Mouse (Mus musculus): Measurements from ENCODE around the gene Meltf. TPM values are rescaled to one million over a fixed set of nuclear protein-coding genes. Genes with fewer than 3 reads are reported as not detected.
A peak's percentile ranks its signal among the peaks of the same experiment; 100 is the strongest.
"Not testable (repeated sequence)": the region's sequence is repeated elsewhere in the genome, so short reads cannot be mapped to it uniquely, and the experiment has no call there.

The Meltf gene
- total RNA-seq, 2 experiments from 2014 or later, result 0.04 TPM; not detected in 1

GRCm38 (mm10) chr16:31931330-31931729, 52.7 kb downstream of the Meltf start:
- intact Hi-C loops (cut with DNase I; ENCODE audit: low total_unique reads), result no loop called here
- no peak for DNase-seq

DNA sequence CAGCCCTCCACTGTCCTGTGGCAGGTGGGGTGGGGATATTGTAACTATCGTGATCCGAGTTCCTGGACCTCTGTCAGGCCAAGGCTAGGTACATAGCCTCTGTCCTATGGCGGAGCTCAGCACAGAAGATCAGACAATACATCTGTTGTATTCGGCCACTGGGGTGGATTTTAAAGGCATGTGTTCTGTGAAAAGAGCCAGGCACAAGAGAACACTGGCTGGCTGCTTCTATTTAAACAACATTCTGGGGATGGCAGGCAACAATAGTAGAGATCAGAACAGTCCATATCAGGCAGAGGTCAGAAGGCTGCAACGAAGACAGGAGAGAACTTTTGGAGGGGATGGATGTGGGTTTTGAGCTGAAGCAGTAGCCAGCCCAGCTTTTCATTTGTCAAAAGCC, 53.6 kb downstream of the Meltf start:
- intact Hi-C loops (cut with DNase I; ENCODE audit: low total_unique reads), result no loop called here
- no peak for DNase-seq

DNA sequence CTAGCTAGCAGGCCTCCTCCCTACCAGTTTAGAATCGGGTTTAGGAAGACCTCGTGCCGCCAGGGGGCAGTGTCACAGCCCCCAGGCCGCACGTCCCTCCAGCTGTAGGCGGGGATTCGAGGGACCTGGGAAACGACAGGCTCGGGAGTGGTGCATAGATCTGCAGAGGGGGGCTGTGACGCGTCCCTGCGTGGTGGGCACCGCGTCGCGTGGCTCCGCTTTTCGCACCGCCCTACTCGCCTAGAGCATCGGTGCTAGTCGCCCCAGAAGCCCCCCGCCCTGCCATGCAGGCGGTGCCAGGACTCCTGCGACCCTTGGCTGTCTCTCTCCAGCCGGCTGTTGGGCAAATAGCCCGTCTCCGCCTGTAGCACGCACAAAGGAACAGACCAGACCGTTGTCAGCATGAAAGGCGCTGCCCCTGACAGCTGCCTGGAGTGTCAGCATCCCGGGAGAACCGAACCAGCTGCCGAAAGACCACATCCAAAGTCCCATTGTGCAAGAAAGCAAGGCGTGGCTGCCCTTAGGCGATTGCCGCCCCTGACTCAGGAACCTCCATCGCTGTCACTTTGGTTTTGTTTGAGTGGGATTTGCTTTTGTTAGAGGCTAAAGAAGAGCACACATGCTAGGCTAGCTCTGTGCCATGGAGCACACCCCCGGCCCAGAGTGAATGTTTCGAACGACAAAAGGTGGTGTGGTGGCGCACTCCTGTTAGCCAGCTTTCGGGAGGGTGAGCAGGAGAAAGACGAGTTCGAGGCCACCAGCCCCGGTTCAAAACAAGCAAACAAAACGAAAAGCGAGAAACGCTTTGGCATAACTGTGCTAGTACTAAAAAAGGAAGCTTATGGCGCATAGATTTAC, 54.5 kb downstream of the Meltf start:
- DNase-seq, result peak; percentile 91
- intact Hi-C loops (cut with DNase I; ENCODE audit: low total_unique reads), result no loop called here

GRCm38 (mm10) chr16:31933751-31934549, 55.3 kb downstream of the Meltf start, which contains the start of gene Pigz:
Gene Pigz (plus strand): TSS chr16:31933851.
- intact Hi-C loops (cut with DNase I; ENCODE audit: low total_unique reads), result no loop called here
- peak; percentile 81 for DNase-seq

DNA sequence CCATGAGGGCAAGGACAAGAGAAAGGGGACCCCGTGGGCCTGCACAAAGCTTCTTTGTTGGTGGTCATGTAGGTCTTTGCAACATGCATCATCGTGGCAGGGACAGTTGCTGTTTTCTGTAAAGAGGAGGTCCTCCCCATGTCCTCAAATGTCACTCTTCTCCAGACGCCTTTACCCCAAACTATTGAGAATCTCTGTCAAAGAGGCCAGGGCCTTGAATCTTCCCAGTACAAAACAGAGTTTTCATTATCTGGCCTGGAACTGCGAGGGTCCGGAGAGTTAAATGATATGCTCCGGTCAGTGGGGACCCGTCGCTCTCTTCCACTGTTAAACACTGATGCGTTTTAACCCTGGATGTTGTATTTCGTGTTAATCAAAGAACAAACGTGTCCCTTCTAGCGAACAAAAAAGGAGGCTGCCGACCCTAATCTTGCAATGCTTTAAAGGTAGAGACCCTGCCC, 56.0 kb downstream of the Meltf start:
- DNase-seq, result no peak

DNA sequence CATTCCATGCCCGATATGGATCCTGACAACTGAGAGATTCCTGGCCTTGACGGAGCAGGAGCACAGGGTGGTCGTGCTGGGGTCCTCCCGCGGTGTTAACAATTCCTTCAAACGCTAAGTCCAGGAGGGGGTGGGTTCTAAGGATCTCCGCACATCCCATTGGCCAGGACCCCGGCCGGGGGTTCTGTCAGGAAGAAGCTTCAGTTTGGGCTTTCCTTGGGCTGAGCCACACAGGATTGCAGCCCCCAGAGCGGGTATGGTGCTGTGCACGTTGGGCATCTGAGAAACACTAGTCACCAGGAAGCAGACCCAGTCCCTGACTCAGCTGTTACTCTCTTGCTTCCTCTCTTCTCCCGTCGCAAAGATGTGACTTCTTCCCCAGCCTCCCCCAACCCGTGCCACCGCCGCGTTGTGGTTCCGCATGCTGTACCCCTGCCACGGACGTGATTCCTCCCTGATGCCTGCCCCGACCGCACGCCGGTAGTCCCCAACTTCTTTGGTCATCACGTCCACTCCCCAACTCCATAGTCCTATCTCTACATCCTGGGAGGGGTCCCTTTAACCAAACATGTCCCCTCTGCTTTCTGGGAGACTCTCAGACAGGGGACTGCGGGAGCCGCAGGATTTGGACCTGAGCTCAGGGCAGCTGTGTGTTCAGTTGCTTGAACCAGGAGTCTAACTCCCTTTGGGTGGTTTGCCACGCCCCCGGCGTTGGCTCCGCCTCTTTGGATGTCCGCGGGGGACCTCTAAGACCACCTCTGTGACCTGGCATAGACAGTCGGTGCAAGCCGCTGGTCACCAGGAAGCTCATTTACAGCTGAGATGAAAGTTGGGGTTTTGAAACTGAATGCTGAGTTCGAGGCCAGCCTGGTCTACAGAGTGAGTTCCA, 56.7 kb downstream of the Meltf start:
- intact Hi-C loops (cut with DNase I; ENCODE audit: low total_unique reads), result no loop called here
- DNase-seq, result no peak

More for the DNA sequence above, 56.0 kb downstream of the Meltf start:
- intact Hi-C loops (cut with DNase I; ENCODE audit: low total_unique reads), result no loop called here

DNA sequence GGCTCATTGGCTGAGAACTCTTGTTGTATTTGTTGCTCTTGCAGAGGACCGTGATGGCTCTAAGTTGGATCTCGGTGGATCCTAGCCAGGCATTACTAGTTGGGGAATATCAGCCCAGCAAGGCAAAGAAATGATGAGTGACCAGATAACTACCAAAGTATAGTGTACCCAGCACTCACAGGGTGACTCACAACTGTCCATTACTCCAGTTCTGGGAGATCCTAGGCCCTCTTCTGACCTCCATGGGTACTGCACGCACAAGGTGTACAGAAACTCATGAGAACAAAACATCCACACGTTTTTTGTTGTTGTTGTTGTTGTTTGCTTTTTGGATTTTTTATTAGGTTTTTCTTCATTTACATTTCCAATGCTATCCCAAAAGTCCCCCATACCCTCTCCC, 58.0 kb downstream of the Meltf start:
- no peak for DNase-seq
- intact Hi-C loops (cut with DNase I; ENCODE audit: low total_unique reads), result no loop called here

GRCm38 (mm10) chr16:31938856-31939255, 60.2 kb downstream of the Meltf start:
- intact Hi-C loops (cut with DNase I; ENCODE audit: low total_unique reads), result no loop called here
- no peak for DNase-seq

GRCm38 (mm10) chr16:31940586-31940985, 62.0 kb downstream of the Meltf start:
- no peak for DNase-seq
- intact Hi-C loops (cut with DNase I; ENCODE audit: low total_unique reads), result no loop called here

- intact Hi-C loops (cut with DNase I; ENCODE audit: low total_unique reads), result no loop called here
- DNase-seq, result peak; percentile 80
Measured at GRCm38 (mm10) chr16:31943980-31944379, 65.4 kb downstream of the Meltf start.

DNA sequence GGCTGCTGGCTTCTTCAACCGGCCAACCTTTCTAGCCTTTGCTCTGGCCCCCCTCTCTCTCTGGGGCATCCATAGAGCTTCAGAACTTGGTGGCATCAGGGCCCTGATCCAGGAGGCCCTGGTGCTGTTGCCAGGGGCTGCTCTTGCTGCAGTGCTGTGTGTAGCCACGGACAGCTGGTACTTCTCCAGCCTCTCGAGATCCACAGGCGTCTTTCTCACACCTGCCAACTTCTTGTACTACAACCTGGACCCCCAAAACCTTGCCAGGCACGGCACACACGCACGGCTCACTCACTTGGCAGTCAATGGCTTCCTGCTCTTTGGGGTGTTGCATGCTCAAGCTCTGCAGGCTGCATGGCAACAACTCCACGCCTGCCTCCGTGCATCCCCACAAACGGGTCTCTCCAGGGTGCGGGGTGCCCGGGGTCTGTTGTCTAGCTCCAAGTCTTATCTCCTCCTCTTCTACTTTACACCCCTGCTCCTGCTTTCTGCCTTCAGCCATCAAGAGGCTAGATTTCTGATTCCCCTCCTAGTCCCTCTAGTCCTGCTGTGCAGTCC, 66.2 kb downstream of the Meltf start:
- no peak for DNase-seq
- intact Hi-C loops (cut with DNase I; ENCODE audit: low total_unique reads), result loop anchor here (5.0 kb wide), 1 partner anchor 53 kb away; no protein-coding TSS in a partner anchor

DNA sequence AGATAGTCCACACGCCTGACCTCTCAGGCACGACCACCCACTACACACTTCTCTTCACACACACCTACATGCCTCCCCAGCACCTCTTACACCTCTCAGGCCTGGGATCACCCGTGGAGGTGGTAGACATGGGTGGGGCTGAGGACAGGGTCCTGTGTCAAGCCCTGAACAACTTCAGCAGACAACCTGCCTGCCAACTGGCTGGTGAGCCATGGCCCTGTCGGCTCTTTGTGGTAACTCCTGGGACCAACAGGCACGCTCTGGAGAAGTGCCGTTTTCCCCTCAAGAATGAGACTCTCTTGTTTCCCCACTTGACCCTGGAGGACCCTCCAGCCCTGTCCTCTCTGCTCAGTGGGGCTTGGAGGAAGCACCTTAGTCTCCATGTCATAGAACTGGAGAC, 66.8 kb downstream of the Meltf start:
- intact Hi-C loops (cut with DNase I; ENCODE audit: low total_unique reads), result loop anchor here (5.0 kb wide), 1 partner anchor 52 kb away; no protein-coding TSS in a partner anchor
- no peak for DNase-seq

- DNase-seq, result not testable (repeated sequence)
- intact Hi-C loops (cut with DNase I; ENCODE audit: low total_unique reads), result loop anchor here (5.0 kb wide), 1 partner anchor 51 kb away; no protein-coding TSS in a partner anchor
Measured at GRCm38 (mm10) chr16:31945986-31946385, 67.4 kb downstream of the Meltf start.

DNA sequence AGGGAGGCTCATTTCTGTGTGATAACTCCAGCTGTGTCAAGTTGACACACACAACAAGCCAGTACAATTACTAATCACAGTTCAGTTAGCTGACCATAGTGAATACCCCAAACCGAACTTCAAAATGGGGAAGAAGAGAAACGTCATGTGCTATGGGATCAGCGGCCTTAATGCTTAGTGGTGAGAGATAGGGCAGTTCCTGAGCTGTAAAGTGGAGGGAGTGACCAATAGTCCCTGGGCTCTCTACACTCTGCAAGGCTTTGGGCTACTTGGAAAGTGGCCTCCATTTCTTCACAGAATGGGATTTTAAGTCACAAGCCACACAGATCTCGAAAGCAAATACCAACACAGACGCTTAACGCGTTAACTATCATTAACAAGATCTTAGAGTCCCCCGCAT, 68.7 kb downstream of the Meltf start:
- intact Hi-C loops (cut with DNase I; ENCODE audit: low total_unique reads), result loop anchor here (5.0 kb wide), 1 partner anchor 50 kb away; no protein-coding TSS in a partner anchor
- DNase-seq, result no peak

DNA sequence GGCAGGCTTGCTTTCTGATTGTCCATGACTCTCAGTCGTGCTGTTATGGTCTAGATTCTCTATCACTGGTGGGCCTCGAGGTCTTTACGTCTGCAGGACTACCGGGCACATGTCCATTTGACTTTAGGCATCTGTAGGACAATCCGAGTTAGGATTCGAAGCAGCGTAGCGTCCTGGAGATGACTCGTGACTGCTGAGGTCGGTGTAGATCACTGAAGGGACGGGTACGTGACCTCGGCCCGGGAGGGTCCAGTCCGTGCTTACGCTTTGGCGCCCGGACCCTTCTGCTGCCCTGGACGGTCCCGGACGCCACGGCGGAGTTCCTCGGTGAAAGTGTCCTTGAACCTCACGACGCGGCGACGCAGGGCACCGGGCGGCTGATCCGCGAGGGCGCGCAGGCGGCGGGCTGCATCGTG, 69.3 kb downstream of the Meltf start:
- intact Hi-C loops (cut with DNase I; ENCODE audit: low total_unique reads), result loop anchor here (5.0 kb wide), 1 partner anchor 49 kb away; no protein-coding TSS in a partner anchor
- no peak for DNase-seq

- intact Hi-C loops (cut with DNase I; ENCODE audit: low total_unique reads), result loop anchor here (5.0 kb wide), 1 partner anchor 49 kb away; no protein-coding TSS in a partner anchor
- DNase-seq, result peak; percentile 97
Measured at GRCm38 (mm10) chr16:31948345-31948774, 69.8 kb downstream of the Meltf start, which contains the start of the genes 0610012G03Rik and Ncbp2. Gene 0610012G03Rik (minus strand): TSS chr16:31948494. Gene Ncbp2 (plus strand): TSS chr16:31948513.

Measured in gastrocnemius, postnatal 14 days (tissue).